Mouse (Mus musculus): Measurements from ENCODE around the gene Ptcd1.
"Not testable (repeated sequence)": the region's sequence is repeated elsewhere in the genome, so short reads cannot be mapped to it uniquely, and the experiment has no call there.

Gene Ptcd1

GRCm38 (mm10) chr5:145115736-145116135 lies 51.2 kb downstream of the Ptcd1 start:
- DNase-seq (ENCODE audit: inconsistent age in 2 of 2, low spot score in 1 of 2), result no peak

- DNase-seq (ENCODE audit: inconsistent age in 2 of 2, low spot score in 1 of 2), result peak; percentile 77 to 89
Measured at GRCm38 (mm10) chr5:145114606-145115473, 52.1 kb downstream of the Ptcd1 start.

- DNase-seq (ENCODE audit: inconsistent age in 2 of 2, low spot score in 1 of 2), result peak; percentile 86 to 90
Measured at GRCm38 (mm10) chr5:145114071-145114605, 52.8 kb downstream of the Ptcd1 start, which contains the start of gene Arpc1b. TSS of gene Arpc1b (plus strand) at chr5:145114215.

GRCm38 (mm10) chr5:145113416-145113815 lies 53.5 kb downstream of the Ptcd1 start:
- DNase-seq (ENCODE audit: inconsistent age in 2 of 2, low spot score in 1 of 2), result peak in 1 of 2 experiments; percentile 63

- DNase-seq (ENCODE audit: inconsistent age in 2 of 2, low spot score in 1 of 2), result peak; percentile 58 to 72
Measured at GRCm38 (mm10) chr5:145112566-145112965, 54.3 kb downstream of the Ptcd1 start.

GRCm38 (mm10) chr5:145110401-145110800 lies 56.5 kb downstream of the Ptcd1 start:
- no peak for DNase-seq (ENCODE audit: inconsistent age in 2 of 2, low spot score in 1 of 2)

- DNase-seq (ENCODE audit: inconsistent age in 2 of 2, low spot score in 1 of 2), result peak; percentile 76 to 79
Measured at GRCm38 (mm10) chr5:145105694-145106275, 61.1 kb downstream of the Ptcd1 start.

- DNase-seq (ENCODE audit: inconsistent age in 2 of 2, low spot score in 1 of 2), result no peak
Measured at GRCm38 (mm10) chr5:145104328-145104727, 62.6 kb downstream of the Ptcd1 start.

GRCm38 (mm10) chr5:145102706-145103105 lies 64.2 kb downstream of the Ptcd1 start:
- DNase-seq (ENCODE audit: inconsistent age in 2 of 2, low spot score in 1 of 2), result no peak

GRCm38 (mm10) chr5:145101451-145101850 lies 65.5 kb downstream of the Ptcd1 start:
- not testable (repeated sequence) for DNase-seq (ENCODE audit: inconsistent age in 2 of 2, low spot score in 1 of 2)

- DNase-seq (ENCODE audit: inconsistent age in 2 of 2, low spot score in 1 of 2), result no peak
Measured at GRCm38 (mm10) chr5:145100960-145101359, 65.9 kb downstream of the Ptcd1 start.

- no peak for DNase-seq (ENCODE audit: inconsistent age in 2 of 2, low spot score in 1 of 2)
Measured at GRCm38 (mm10) chr5:145098340-145098821, 68.5 kb downstream of the Ptcd1 start.

Measured in adrenal gland, adult (tissue).